Mouse (Mus musculus): ENCODE results near the gene Nme2.
A peak's percentile ranks its signal among the peaks of the same experiment; 100 is the strongest.
"Not testable (repeated sequence)": the region's sequence is repeated elsewhere in the genome, so short reads cannot be mapped to it uniquely, and the experiment has no call there.

Nme2 gene

DNA sequence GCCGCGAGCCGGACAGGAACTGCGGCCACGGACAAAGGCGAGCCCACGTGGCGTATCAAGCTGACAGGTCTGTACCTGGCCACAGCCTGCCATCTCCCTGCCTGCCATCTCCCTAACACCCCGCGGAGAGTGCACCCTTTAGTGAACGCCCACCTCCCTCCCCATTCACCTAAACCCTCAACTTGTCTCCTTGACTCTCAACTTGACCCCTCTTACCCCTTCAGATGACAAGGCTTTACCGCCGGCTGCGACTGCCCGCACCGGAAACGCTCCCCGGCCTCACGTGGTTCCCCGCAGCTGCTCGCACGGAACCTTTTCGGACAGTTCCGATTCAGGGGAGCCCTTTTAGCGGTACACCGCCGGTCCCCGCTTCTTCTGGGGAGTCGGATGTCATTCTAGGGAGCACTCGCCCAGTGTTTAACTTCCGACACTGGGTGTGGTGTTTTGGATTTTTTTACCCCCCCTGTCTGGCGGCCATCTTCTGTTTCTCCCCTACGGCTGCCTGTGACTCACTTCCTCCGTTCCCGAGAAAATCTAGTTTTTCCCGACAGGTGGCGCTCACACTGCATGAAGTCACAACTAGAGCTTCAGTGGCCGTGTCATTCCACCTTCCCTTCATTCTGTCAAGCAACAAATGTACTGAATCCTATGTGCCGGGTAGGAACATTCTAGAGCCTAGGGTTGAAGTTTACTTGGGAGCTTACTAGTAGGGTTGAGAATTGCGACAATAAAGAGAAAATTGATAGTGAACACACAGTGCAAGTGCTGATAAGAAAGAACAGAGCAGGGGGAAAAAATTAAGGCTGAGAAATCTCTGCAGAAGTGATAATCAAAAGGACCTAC lies 12.2 kb upstream of the Nme2 start, which contains the start of the genes Gm20390 and Nme1:
Gm20390 (minus strand) TSS at position 289 of the 843 bp plus-strand sequence.
Nme1 (minus strand) TSS at position 517 of the 843 bp plus-strand sequence.
- DNase-seq (ENCODE audit: low read depth in 2 of 2, low spot score in 2 of 2): peak; percentile 99

DNA sequence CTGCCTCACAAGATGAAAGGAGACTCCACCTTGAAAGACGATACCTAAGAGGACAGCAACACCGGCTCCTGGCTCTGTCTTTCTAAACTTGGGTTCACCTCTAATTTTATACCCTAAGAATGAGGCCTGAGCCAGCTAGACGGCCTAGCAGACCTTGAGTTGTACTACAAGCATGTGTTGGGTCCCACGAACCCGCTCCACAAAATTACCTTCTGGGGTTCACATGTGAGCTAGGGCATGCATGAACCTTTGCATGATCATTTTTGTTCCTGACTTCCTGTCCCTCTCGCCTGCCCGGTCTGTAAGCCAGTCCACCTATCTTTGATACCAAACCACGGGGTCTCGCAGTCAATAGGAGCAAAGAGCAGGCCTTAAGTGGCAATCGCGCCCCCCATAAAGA lies 11.3 kb upstream of the Nme2 start:
- no peak for DNase-seq (ENCODE audit: low read depth in 2 of 2, low spot score in 2 of 2)

DNA sequence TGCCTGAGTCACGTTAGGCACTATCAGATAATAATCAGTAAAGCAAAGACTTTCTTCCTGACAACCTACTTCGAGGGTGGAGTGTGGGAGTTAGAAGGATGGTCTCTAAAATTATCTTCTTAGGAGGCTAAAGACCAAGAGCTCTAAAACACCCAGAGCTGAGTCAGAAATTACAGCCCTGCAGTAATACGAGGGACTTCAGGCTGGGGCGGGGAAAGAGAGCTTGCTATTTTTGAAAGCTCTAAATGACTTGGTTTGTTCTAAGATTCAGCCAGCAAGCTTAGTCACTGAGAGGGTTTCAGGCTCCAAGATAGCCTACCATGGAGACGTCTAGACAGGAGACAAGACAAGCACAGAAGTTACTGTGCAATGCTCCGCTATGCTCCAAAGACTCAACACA lies 9.3 kb upstream of the Nme2 start:
- no peak for DNase-seq (ENCODE audit: low read depth in 2 of 2, low spot score in 2 of 2)

DNA sequence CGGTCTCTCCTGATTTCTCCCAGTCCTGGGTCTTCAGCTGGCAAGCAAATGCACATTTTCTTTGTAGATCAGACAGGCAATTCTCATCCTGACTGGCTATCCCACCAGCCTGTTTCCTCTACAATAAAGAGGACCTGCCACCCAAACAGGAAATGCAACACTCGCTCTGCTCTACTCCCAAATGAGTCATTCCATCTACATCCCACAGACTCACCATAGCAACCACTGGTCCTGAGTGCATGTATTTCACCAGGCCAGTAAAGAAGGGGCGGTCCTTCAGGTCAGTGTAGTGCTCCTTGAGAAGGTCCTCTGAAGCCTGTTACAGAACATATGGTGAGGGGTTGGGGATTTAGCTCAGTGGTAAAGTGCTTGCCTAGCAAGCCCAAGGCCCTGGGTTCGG lies 7.0 kb upstream of the Nme2 start:
- no peak for DNase-seq (ENCODE audit: low read depth in 2 of 2, low spot score in 2 of 2)

DNA sequence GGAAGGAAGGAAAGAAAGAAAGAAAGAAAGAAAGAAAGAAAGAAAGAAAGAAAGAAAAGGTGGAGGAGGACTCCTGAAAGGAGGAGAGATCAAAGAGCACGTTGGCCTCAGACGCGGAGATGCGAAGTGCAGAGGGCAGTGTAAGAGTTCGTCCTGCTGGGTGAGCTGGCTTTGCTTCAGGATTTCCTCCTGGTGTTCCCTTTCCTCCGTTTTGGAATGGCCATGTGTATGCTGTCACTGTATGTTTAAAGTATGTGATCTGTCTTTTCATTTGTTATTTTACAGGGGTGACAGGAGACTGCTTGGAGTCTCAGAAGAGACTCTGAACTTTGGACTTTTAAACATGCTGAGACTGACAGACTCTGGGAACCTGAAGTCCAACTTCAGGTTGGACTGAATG lies 5.4 kb upstream of the Nme2 start:
- DNase-seq (ENCODE audit: low read depth in 2 of 2, low spot score in 2 of 2): no peak

DNA sequence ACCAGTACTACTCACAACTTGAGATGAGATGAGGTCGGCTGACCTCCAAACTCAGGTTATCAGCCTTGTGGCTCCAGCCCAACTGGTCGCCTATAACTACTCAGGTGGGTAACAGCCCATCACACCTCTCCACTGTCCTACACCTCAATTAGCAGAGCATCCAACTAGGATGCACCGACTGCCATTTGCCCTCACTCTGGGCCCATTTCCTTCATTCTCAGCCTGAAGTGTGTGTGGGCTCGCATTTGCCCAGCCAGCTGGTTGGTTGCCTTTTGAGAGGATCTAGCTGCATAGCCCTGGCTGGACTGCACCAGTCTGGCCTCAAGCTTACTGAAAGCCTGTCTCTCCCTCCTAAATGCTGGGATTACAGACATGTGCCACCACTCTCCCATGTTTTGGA lies 1.7 kb upstream of the Nme2 start:
- DNase-seq (ENCODE audit: low read depth in 2 of 2, low spot score in 2 of 2): no peak

DNA sequence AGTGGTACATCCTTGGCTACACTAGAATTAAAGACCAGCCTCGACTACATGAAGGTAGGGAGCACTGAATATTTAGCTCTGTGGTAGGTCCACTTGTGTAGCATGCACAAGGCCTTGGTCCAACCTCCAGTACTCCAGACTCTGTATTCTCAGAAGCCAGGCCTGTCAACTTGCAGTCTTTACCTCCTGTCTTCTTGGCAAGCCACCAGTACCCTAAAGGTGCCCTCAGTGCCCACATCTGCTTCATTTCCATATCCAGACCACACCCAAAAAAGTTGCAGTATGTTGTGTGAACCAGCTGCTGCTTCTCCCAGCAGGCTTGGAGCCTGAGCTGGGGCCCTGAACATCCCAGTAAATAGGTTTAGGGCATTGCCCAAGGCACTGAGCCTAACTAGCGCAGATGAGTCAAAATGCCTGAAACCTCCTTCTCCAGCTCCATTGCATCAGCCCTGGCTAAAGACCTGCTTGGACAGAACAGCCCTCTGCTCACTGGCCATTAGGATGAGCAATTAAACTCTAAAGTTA lies 1.0 kb upstream of the Nme2 start:
- DNase-seq (ENCODE audit: low read depth in 2 of 2, low spot score in 2 of 2): no peak

DNA sequence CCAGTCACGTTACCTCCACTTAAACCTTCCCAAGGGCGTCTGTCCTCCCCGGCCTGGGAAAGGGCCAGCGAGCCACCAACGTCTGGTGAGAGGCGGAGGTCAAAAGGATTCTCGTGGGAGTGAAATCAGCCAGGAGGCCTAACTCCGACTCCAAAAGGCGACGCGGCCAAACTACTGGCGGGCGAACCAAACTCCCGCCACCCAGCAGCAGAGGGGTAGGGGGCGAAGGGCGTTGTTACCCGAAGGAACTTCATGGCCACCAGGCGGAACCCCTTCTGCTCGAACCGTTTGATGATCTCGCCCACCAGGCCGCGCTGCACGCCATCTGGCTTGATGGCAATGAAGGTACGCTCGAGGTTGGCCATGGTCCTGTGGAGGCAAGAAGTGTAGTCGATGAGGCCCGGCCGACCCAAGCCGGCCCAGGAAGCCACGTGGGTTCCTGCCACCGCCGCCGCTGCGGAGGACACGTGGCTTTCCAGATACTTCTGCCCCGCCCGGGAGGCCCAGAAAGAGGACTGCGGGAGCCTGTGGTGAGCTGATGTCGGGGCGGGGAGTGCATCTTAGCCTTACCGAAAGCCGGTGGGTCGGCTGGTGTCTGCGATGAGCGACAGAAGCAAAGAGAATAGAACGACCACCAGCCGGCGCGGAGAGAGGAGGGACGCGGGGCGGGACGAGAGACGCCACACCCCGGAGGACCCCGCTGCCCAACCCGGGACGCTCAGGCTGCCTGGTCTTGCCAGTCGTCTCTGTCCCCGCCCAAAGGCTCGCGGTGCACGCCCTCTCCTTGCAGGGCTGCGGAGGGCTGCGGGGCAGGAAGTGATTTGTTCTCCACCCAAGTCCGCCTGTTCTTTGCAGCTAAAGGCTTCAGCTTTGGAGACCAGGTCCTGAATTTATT lies 556 bp downstream of the Nme2 start:
- peak; percentile 90 to 92 for DNase-seq (ENCODE audit: low read depth in 2 of 2, low spot score in 2 of 2)

DNA sequence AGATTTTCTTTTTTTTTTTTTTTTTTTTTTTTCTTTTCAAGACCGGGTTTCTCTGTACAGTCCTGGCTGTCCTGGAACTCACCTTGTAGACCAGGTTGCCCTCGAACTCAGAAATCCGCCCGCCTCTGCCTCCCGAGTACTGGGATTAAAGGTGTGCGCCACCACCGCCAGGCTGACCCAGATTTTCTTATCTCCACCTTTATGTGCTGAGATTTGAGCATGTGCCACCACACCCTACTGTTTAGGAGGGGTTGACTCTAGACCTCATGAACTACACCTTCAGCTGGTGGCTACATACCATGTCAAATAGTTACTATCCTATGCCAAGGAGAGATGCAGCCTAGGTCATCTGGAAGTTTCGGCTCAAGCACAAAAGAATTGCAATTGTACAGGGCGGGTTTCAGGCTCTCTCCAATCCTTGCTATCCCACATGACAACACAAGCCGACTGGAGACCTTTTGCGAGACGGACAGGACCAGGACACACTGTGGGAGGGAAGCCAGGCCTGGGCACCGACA lies 1.3 kb downstream of the Nme2 start:
- no peak for DNase-seq (ENCODE audit: low read depth in 2 of 2, low spot score in 2 of 2)

DNA sequence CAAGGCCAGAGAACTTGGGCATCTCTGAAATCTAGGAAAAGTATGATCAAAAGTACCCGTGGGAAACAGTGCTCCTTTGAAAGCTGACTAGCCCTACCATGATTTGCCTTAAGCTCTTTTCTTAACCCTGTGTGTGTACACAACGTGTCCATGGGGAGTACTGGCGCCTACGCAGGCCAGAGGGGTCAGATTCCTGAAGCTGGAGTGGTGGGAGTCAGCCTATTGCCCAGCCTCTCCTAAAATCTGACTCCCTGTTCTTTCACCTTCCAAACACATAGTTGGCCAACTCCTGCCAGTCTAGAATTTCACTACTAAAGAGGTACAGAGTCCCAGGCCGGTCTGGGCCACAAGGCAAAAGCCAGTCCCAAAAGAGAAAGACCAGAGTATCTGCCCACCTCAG lies 3.7 kb downstream of the Nme2 start:
- no peak for DNase-seq (ENCODE audit: low read depth in 2 of 2, low spot score in 2 of 2)

DNA sequence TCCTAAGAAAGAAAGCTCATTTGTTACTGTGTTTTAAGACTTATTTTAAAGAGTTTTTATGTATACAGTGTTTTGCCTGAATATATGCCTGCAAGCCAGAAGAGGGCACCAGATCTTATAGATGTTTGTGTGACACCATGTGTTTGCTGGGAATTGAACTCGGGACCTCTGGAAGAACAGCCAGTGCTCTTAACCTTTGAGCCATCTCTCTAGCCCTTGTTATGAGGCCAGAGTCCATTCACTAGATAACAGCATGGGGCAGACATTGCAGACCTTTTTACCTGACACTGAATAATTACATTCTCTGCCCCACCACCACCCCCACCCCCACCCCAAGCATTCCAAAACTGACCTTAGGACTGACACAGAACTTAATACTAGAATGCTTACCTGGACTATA lies 6.0 kb downstream of the Nme2 start:
- DNase-seq (ENCODE audit: low read depth in 2 of 2, low spot score in 2 of 2): no peak

DNA sequence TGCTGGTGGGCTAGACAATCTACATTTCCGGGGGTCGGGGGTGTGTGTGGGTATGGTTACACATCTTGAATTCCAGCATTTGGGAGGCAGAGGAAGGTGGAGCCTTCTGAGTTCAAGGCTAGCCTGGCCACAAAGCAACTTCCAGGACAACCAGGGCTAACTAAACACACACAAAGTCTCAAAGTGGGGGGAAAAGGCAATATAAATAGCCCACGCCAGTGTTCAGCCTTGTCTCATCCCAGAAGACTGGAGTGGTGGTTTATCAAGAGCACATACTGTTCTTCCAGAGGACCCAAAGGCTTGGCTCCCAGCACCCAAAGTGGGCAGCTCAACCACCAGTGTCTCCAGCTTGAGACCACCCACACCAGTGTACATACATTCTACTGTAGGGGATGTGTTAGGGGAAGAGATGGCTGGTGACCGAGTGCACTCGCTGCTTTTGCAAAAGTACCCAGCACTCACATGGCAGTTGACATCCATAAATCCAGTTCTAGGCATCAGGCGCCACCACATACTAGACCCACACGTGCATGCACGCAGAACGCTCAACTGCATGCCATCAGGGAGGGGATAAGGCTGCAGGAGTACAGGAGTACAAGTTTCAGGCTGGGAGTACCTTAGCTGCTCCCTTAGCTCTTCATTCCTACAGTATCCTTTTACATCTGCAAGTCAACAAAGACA lies 7.0 kb downstream of the Nme2 start:
- DNase-seq (ENCODE audit: low read depth in 2 of 2, low spot score in 2 of 2): no peak

DNA sequence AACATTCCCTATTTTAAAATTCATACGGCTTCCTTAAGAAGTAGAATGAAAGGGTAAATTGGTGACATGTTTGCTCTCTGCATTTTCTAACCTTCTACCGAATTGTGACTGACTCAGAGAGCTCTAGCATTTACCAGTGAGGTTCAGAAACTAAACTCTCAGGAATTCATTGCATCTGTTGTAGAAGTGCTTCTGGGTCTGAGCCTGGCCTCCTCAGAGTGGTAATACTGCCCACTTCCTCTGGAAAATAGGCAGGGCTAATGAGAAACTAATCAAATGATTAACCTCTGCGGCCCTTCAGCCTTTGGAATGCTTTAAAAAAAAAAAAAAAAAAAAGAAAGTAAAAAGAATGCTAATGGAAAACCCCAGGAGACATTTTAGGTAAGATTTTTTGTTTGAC lies 11.1 kb downstream of the Nme2 start:
- DNase-seq (ENCODE audit: low read depth in 2 of 2, low spot score in 2 of 2): no peak

DNA sequence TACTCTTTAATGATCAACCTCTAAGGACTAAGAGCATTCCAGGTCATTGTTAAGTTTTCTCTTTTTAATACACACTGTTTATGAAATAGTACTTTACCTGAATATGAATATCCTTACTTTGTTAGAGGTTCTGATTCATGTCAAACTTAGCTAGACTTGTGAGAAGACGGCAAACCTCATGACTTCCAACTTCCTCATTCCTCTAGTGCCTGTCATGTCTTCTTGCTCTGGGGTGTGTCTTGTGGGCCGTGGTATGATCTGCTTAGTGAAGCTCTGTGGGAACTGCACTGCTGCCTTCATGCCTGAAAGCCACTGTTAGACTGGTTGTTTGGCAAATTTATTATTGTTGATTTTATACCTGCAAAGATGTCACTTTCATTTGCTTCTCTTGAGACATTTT lies 15.2 kb downstream of the Nme2 start:
- DNase-seq (ENCODE audit: low read depth in 2 of 2, low spot score in 2 of 2): no peak

DNA sequence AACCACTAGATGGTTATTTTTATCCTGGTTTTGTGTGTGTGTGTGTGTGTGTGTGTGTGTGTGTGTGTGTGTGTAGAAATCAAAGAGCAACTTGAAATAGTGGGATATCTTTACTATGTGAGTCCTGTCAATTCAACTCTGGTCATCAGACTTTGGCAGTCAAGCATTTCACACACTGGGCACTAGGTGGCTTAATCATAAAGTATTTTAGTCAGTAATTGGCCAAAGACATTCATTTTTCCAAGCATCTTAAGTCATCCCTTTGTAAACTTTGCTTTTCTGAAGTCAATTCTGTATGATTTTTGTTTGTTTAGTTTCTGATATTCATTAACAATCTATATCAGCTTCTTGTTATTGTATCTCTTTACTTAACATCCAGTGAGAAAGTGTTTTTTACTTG lies 27.0 kb downstream of the Nme2 start:
- DNase-seq (ENCODE audit: low read depth in 2 of 2, low spot score in 2 of 2): no peak

DNA sequence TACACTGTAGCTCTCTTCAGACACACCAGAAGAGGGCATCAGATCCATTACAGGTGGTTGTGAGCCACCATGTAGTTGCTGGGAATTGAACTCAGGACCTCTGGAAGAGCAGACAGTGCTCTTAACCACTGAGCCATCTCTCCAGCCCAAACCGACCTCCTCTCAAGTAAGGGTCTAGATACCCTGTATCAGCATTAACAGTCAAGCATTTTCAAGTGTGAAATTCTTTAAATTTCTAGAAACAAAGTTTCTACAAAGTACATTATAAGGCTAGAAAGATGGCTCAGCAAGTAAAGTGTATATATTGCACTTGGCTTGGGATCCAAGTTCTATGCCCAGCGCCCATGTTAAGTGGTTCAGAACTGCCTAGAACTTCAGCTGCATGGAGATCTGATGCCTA lies 41.0 kb downstream of the Nme2 start:
- DNase-seq (ENCODE audit: low read depth in 2 of 2, low spot score in 2 of 2): not testable (repeated sequence)

DNA sequence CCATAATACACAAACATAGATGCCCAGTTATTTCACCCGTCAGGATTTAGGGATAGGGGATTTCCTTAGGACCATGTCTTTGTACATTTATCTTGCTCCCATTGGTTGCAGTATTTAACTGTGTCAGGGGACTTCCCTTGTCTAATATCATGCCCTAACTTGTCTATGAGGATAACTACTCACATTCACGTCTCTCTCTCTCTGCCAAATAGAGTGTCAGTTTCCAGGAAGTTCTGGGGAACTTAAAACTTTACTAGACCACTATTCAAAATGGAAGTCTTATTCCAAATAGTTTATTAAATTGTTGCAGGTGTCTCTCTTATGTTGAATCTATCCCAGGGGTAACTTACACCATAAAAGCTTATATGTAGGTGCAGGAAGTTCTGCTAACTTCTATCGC lies 44.5 kb downstream of the Nme2 start:
- DNase-seq (ENCODE audit: low read depth in 2 of 2, low spot score in 2 of 2): no peak

DNA sequence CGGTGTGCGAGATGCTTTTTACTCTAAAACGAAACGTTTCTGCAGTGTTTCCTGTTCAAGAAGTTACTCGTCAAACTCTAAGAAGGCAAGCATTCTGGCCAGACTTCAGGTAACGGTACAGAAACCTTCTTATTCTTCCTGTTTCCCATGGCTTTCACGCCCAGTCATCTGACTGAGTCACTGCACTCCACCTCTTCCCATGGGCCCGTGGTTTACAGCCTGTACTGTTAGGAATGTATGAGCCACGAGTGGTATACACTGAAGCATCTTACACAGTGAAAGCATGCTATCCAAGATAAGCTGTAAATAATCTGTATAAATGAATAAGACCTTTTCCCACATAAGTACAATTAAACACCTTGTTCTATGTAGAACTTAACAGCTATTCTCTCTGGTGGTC lies 47.2 kb downstream of the Nme2 start:
- DNase-seq (ENCODE audit: low read depth in 2 of 2, low spot score in 2 of 2): no peak

DNA sequence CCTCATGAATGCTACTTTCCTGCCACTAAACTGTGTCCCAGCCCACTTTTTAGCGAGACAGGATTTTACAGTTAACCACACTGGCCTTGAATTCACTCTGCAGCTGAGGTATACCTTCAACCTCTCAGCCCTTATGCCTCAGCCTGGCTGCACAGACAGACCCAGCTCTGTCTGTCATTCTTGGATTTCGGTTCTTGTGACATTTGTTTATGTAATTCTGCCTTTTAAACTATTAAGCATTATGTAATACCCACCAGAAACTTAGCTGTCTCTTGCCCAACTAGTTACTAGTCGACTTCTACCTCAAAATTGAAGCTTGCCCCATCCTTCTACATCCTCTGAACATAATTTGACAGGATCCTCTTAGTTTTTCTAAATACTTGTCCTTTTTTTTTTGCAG lies 48.2 kb downstream of the Nme2 start:
- DNase-seq (ENCODE audit: low read depth in 2 of 2, low spot score in 2 of 2): no peak

DNA sequence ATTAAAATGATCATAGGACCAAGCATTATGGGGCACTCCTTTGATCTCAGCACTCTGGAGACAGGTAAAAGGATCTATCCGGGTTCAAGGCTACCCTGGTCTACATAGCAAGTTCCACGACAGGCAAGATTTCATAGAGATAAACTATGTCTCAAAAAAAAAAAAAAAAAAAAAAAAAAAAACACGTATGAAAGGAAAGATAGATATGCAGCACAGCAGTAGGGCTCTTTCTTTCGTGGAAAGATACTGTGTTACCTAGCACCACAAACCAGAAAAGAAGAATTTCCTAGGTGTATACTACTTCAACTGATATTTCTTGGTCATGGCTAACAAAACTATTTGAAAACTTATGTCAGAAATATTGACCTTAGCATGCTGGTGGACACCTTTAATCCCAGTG lies 49.2 kb downstream of the Nme2 start:
- DNase-seq (ENCODE audit: low read depth in 2 of 2, low spot score in 2 of 2): no peak
